Mouse (Mus musculus): ENCODE measurements at regions not wholly inside any gene's neighbourhood (a gene's known extent, or its start where the extent isn't known, plus 50 kb on each side); places are given as distances from the start of the nearest gene placed in this dataset.
"Not testable (repeated sequence)": the region's sequence is repeated elsewhere in the genome, so short reads cannot be mapped to it uniquely, and the experiment has no call there.

GRCm38 (mm10) chr1:141066830-141067229 lies 820.9 kb downstream of the Kcnt2 start:
- H3K9ac ChIP-seq (ENCODE audit: low read length); H3K4me3 ChIP-seq (ENCODE audit: low read depth, low read length); DNase-seq (ENCODE audit: low spot score); H3K4me1 ChIP-seq (replicated peaks; ENCODE audit: control insufficient read depth, insufficient read depth, low read length); H3K36me3 ChIP-seq (ENCODE audit: control insufficient read depth, insufficient read depth, low read length); H3K9me3 ChIP-seq (ENCODE audit: control insufficient read depth, low read length); H3K27me3 ChIP-seq (ENCODE audit: control insufficient read depth, insufficient read depth, low read length); H3K4me2 ChIP-seq (ENCODE audit: low read depth, low read length, severe bottlenecking); H3K27ac ChIP-seq (ENCODE audit: low read depth, low read length): not testable (repeated sequence)
- WGBS: 87% methylated on average over 8 of the region's 8 CpGs
- 0 out of 2 replicates have a peak, but pooled peaks have one; percentile 42 for ATAC-seq (replicated peaks; ENCODE audit: low FRiP score)

GRCm38 (mm10) chr1:141097575-141097974 lies 851.6 kb downstream of the Kcnt2 start:
- WGBS: 82% methylated on average over 1 of the region's 1 CpGs

GRCm38 (mm10) chr1:141102546-141102945 lies 856.6 kb downstream of the Kcnt2 start:
- DNase-seq (ENCODE audit: low spot score) (no peak), ATAC-seq (replicated peaks; ENCODE audit: low FRiP score) (no peak)
- Histone ChIP-seq H3K36me3 (ENCODE audit: control insufficient read depth, insufficient read depth, low read length) (no peaks in the 10 kb centered on the region), H3K9me3 (ENCODE audit: control insufficient read depth, low read length) (no peaks in the 10 kb centered on the region), H3K4me1 (replicated peaks; ENCODE audit: control insufficient read depth, insufficient read depth, low read length) (no peaks in the 10 kb centered on the region), H3K4me2 (ENCODE audit: low read depth, low read length, severe bottlenecking) (no peak overlapping the region), H3K9ac (ENCODE audit: low read length) (no peak overlapping the region), H3K4me3 (ENCODE audit: low read depth, low read length) (no peak overlapping the region), H3K27me3 (ENCODE audit: control insufficient read depth, insufficient read depth, low read length) (no peaks in the 10 kb centered on the region), H3K27ac (ENCODE audit: low read depth, low read length) (no peak overlapping the region)
- WGBS: 86% methylated on average over 1 of the region's 1 CpGs

More at GRCm38 (mm10) chr1:141097575-141097974, 851.6 kb downstream of the Kcnt2 start:
- Histone ChIP-seq H3K4me3 (ENCODE audit: low read depth, low read length) (no peak overlapping the region), H3K36me3 (ENCODE audit: control insufficient read depth, insufficient read depth, low read length) (no peaks in the 10 kb centered on the region), H3K4me1 (replicated peaks; ENCODE audit: control insufficient read depth, insufficient read depth, low read length) (no peaks in the 10 kb centered on the region), H3K27me3 (ENCODE audit: control insufficient read depth, insufficient read depth, low read length) (no peaks in the 10 kb centered on the region), H3K9me3 (ENCODE audit: control insufficient read depth, low read length) (no peaks in the 10 kb centered on the region), H3K4me2 (ENCODE audit: low read depth, low read length, severe bottlenecking) (no peak overlapping the region), H3K27ac (ENCODE audit: low read depth, low read length) (no peak overlapping the region), H3K9ac (ENCODE audit: low read length) (no peak overlapping the region)
- ATAC-seq (replicated peaks; ENCODE audit: low FRiP score): no peak
- no peak for DNase-seq (ENCODE audit: low spot score)

GRCm38 (mm10) chr1:141104034-141104433 lies 858.1 kb downstream of the Kcnt2 start:
- no peak overlapping the region for H3K9ac ChIP-seq (ENCODE audit: low read length)
- no peak overlapping the region for H3K4me3 ChIP-seq (ENCODE audit: low read depth, low read length)
- no peak overlapping the region for H3K27ac ChIP-seq (ENCODE audit: low read depth, low read length)
- no peaks in the 10 kb centered on the region for H3K36me3 ChIP-seq (ENCODE audit: control insufficient read depth, insufficient read depth, low read length)
- no peak for ATAC-seq (replicated peaks; ENCODE audit: low FRiP score)
- no peaks in the 10 kb centered on the region for H3K9me3 ChIP-seq (ENCODE audit: control insufficient read depth, low read length)
- no peaks in the 10 kb centered on the region for H3K27me3 ChIP-seq (ENCODE audit: control insufficient read depth, insufficient read depth, low read length)
- no peak overlapping the region for H3K4me2 ChIP-seq (ENCODE audit: low read depth, low read length, severe bottlenecking)
- no peaks in the 10 kb centered on the region for H3K4me1 ChIP-seq (replicated peaks; ENCODE audit: control insufficient read depth, insufficient read depth, low read length)
- no peak for DNase-seq (ENCODE audit: low spot score)
- 85% methylated on average over 1 of the region's 1 CpGs for WGBS

GRCm38 (mm10) chr1:141104633-141105032 lies 858.7 kb downstream of the Kcnt2 start:
- no peak overlapping the region for H3K27ac ChIP-seq (ENCODE audit: low read depth, low read length)
- no peaks in the 10 kb centered on the region for H3K4me1 ChIP-seq (replicated peaks; ENCODE audit: control insufficient read depth, insufficient read depth, low read length)
- no peak overlapping the region for H3K4me3 ChIP-seq (ENCODE audit: low read depth, low read length)
- H3K9ac ChIP-seq (ENCODE audit: low read length): no peak overlapping the region
- no peaks in the 10 kb centered on the region for H3K36me3 ChIP-seq (ENCODE audit: control insufficient read depth, insufficient read depth, low read length)
- H3K27me3 ChIP-seq (ENCODE audit: control insufficient read depth, insufficient read depth, low read length): no peaks in the 10 kb centered on the region
- no peaks in the 10 kb centered on the region for H3K9me3 ChIP-seq (ENCODE audit: control insufficient read depth, low read length)
- 92% methylated on average over 2 of the region's 2 CpGs for WGBS
- ATAC-seq (replicated peaks; ENCODE audit: low FRiP score) (no peak), DNase-seq (ENCODE audit: low spot score) (no peak)
- no peak overlapping the region for H3K4me2 ChIP-seq (ENCODE audit: low read depth, low read length, severe bottlenecking)

GRCm38 (mm10) chr1:141136771-141137541 lies 891.0 kb downstream of the Kcnt2 start:
- Histone ChIP-seq H3K27ac (ENCODE audit: low read depth, low read length) (no peak overlapping the region), H3K4me1 (replicated peaks; ENCODE audit: control insufficient read depth, insufficient read depth, low read length) (no peaks in the 10 kb centered on the region), H3K4me2 (ENCODE audit: low read depth, low read length, severe bottlenecking) (no peak overlapping the region), H3K9ac (ENCODE audit: low read length) (no peak overlapping the region), H3K36me3 (ENCODE audit: control insufficient read depth, insufficient read depth, low read length) (no peaks in the 10 kb centered on the region), H3K27me3 (ENCODE audit: control insufficient read depth, insufficient read depth, low read length) (no peaks in the 10 kb centered on the region), H3K4me3 (ENCODE audit: low read depth, low read length) (no peak overlapping the region), H3K9me3 (ENCODE audit: control insufficient read depth, low read length) (no peaks in the 10 kb centered on the region)
- ATAC-seq (replicated peaks; ENCODE audit: low FRiP score) (no peak), DNase-seq (ENCODE audit: low spot score) (no peak)
- WGBS: 50% methylated on average over 2 of the region's 2 CpGs

GRCm38 (mm10) chr1:141140157-141140556 lies 894.2 kb downstream of the Kcnt2 start:
- not testable (repeated sequence) for H3K27me3 ChIP-seq (ENCODE audit: control insufficient read depth, insufficient read depth, low read length); H3K9ac ChIP-seq (ENCODE audit: low read length); ATAC-seq (replicated peaks; ENCODE audit: low FRiP score); H3K27ac ChIP-seq (ENCODE audit: low read depth, low read length); H3K4me3 ChIP-seq (ENCODE audit: low read depth, low read length); H3K4me1 ChIP-seq (replicated peaks; ENCODE audit: control insufficient read depth, insufficient read depth, low read length); H3K4me2 ChIP-seq (ENCODE audit: low read depth, low read length, severe bottlenecking); H3K9me3 ChIP-seq (ENCODE audit: control insufficient read depth, low read length); H3K36me3 ChIP-seq (ENCODE audit: control insufficient read depth, insufficient read depth, low read length); DNase-seq (ENCODE audit: low spot score)
- WGBS: 96% methylated on average over 19 of the region's 19 CpGs

GRCm38 (mm10) chr1:141145759-141146158 lies 899.8 kb downstream of the Kcnt2 start:
- no peaks in the 10 kb centered on the region for H3K27me3 ChIP-seq (ENCODE audit: control insufficient read depth, insufficient read depth, low read length)

GRCm38 (mm10) chr1:141149899-141150298 lies 903.9 kb downstream of the Kcnt2 start:
- no peak overlapping the region for H3K9ac ChIP-seq (ENCODE audit: low read length)
- H3K9me3 ChIP-seq (ENCODE audit: control insufficient read depth, low read length): no peaks in the 10 kb centered on the region
- no peaks in the 10 kb centered on the region for H3K36me3 ChIP-seq (ENCODE audit: control insufficient read depth, insufficient read depth, low read length)
- H3K27me3 ChIP-seq (ENCODE audit: control insufficient read depth, insufficient read depth, low read length): no peaks in the 10 kb centered on the region
- no peak overlapping the region for H3K27ac ChIP-seq (ENCODE audit: low read depth, low read length)
- H3K4me2 ChIP-seq (ENCODE audit: low read depth, low read length, severe bottlenecking): no peak overlapping the region
- ATAC-seq (replicated peaks; ENCODE audit: low FRiP score): no peak
- H3K4me3 ChIP-seq (ENCODE audit: low read depth, low read length): no peak overlapping the region
- no peaks in the 10 kb centered on the region for H3K4me1 ChIP-seq (replicated peaks; ENCODE audit: control insufficient read depth, insufficient read depth, low read length)
- no peak for DNase-seq (ENCODE audit: low spot score)
- 91% methylated on average over 2 of the region's 2 CpGs for WGBS

More at GRCm38 (mm10) chr1:141145759-141146158, 899.8 kb downstream of the Kcnt2 start:
- Histone ChIP-seq H3K4me2 (ENCODE audit: low read depth, low read length, severe bottlenecking) (no peak overlapping the region), H3K9ac (ENCODE audit: low read length) (no peak overlapping the region), H3K27ac (ENCODE audit: low read depth, low read length) (no peak overlapping the region), H3K4me1 (replicated peaks; ENCODE audit: control insufficient read depth, insufficient read depth, low read length) (no peaks in the 10 kb centered on the region), H3K36me3 (ENCODE audit: control insufficient read depth, insufficient read depth, low read length) (no peaks in the 10 kb centered on the region), H3K4me3 (ENCODE audit: low read depth, low read length) (no peak overlapping the region), H3K9me3 (ENCODE audit: control insufficient read depth, low read length) (no peaks in the 10 kb centered on the region)
- 89% methylated on average over 1 of the region's 1 CpGs for WGBS
- DNase-seq (ENCODE audit: low spot score) (no peak), ATAC-seq (replicated peaks; ENCODE audit: low FRiP score) (no peak)
